Mouse (Mus musculus) lung, postnatal 4 days (tissue): ENCODE measurements around the gene Adgrv1.
A peak's percentile ranks its signal among the peaks of the same experiment; 100 is the strongest.

ENCODE experiments used
- DNase-seq, 2 experiments: peaks; one replicate each; pipeline ENCODE4 v3.0.0; 2021

The Adgrv1 gene

DNA sequence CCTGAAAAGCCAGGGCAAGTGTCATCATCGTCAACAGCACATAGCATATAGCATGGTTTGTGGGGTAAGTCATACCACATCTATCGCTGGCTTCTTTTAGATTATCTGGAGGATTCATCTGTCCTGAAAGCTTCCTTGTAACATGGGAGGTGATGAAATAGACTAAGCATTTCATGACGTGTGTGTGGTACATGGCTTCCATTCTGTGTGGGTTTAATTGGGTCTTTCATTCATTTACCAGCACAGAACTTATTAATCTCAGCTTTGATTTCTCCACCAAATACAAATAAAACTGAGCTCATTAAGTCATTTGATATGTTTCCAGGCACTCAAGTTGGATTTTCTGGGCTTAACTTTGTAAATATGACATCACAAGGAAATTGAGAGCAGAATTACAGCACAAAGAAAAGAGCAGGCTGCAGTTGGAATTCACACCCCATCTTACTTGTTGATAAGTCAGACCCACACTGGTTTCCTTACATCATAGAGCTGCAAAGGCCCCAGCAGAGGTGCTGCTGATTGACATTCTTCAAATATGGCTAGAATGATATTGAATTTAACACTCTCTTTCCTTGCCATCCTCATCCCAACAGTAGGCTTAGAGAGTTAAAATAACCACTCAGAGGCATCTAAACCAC lies 396.1 kb downstream of the Adgrv1 start:
- DNase-seq = no peak

DNA sequence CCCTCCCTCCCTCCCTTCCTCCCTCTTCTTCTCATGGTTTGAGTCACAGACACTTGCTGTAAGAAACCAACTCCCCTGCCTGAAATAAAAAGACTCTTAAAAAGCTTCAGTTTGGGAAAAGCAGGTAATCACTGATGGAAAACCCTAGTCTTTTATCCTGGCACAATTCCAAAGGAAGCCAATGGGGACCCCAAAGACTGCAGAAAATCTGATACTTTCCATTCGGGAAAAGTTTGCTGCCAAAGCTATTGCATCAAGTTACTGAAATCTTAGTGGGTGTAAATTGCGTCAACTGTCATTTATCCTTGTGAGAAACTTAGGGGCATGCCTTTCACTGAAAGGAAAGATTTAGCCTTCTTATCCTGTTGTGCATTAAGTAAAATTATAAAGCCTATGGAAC lies 398.9 kb downstream of the Adgrv1 start:
- no peak for DNase-seq

DNA sequence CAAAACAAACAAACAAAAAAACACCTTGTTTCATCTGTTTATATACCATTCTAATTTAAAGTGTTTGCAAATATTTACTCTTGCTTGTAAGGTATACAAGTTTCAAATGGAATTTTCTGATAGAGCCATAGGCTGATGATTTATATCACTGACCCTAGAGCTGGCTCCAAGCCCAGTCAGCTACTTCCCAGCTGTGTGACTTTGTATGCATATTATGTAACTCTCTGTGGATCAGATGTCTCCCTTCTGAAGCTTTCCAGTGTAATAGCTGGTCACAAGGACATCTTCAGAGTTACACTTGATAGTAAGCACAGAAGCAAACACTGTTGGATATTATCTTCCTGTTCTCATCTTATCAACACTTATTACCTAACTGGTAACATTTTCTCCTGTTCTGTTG lies 400.1 kb downstream of the Adgrv1 start:
- DNase-seq = peak; percentile 52

DNA sequence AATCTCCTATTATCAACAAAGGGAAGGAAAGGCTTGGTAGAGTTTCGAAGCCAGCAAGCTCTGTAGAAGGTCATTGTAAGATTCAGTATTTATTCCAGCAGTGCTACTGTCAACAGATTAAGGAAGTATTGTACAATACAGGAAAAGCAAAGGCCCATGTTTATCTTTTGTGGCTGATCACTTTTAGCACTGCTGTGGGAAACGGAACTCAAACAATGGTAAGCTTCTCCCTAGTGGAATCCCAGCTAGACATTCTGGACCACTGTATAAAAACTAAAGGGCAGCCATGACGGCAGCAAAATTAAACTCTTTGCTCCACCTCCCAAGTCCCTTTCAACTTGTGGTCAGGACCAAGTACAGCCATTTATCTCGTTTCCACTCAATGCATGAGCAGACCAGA lies 402.8 kb downstream of the Adgrv1 start:
- DNase-seq = peak; percentile 34 to 42

DNA sequence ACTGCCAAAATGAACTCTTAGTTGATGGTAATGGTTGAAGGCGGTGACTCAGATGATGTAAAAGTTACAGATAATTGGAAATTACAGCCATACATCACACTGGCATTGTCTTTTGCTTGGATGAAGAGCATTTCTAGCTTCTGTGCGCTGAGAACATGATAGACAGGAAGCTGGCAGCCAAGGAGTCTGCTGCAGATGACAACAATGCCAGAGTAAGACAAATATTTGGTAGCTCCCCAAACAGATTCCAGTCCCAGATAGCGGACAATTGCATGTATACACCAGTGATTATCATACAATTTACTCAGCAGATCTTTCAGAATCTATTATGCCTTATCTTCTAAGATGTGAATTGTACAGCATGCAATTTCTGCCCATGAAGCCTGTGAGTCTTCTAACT lies 409.2 kb downstream of the Adgrv1 start:
- peak; percentile 39 to 43 for DNase-seq

DNA sequence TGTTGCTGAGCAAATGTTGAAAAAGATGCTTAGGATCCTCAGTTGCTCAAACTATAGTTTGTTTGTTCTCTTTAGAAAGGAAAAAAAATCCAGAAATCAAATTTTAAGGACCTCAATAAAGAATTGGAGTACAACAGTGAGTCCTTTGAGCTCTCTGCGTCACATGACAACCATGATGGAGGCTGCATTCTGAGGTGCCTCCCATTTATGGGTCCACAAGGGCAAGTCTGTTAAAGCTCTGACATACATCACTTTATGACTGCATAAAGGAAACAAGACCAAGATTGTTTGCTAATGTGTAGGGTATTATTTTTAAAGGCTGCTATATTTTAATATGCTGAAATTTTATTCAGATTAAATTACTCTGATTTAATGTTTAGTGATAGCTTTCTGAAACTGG lies 410.6 kb downstream of the Adgrv1 start:
- no peak for DNase-seq

DNA sequence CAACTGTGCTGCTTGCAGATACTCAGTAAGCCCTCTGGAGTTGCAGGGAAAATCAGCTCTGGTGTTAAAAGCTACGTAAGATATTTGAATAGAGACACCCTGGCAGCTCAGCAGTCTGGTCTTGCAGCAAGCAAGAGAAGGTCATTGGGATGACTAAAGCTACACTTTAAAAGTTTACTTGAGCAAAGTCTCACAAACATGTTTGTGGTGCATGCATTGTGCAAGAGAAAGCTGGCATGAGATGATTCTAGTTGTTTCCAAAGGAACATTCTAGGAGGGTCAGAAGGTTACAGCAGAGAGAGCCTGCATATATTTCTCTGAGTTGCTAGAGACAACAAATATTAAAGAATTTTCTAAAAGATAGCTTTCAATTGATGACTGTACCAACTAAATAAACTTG lies 421.5 kb downstream of the Adgrv1 start:
- DNase-seq = no peak

DNA sequence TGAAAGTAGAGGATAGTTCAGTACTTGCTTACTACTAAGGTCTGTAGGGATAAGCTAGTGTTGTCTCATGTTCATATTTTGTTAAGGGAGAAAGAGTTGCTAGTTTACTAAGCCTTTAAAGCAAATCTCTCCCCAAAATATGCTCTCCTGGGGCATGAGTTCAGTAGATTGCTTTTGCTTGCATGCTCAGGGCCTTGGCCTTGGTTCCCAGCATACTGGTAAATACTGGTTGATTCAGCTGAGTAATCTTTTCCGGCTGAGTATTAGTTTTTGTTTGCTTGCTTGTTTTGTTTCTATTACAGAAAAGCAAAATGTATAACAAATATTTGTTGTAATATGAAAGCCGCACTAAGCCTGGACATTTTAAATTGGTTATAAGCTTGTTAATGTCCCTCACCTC lies 422.4 kb downstream of the Adgrv1 start:
- DNase-seq = no peak

DNA sequence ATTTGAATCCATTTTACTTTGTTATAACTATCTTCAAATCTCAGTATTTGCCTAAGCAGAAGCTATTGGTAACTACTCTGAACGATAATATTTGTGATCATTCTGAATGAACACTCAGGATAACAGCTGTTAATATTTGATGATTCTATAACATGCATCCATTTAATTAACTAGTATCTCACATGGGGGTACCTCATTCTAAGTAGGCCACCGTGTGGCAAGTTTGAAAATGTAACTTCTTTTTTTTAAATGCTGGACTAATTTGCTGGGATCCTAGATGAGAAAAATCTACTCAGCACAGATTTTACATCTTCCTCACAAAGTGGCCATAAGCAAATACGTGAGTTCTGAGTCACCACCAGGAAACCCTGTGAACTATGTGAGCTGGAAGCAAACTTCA lies 423.1 kb downstream of the Adgrv1 start:
- no peak for DNase-seq

DNA sequence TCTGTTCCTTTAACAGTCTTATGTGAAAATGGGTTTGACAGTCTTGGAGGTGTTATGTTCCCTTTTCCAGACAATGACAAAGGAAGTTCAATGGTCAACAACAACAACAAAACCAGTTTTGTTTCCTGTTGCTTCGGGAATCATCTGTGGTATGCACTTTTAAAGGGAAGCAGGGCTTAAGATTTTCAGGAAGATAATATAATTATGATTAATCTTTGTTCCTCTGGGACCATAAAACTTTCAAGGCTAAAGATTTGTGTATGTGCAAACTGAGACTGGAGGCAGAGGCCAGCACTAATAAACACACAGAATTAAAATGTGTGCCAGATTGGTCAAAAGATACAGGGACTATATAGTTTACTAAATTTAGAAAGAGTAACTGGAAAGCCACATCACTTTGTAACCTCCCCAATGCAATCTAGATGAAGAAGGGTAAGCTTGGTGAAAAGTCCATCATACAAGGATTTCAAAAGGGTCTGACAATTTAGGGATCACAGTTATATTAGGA lies 424.8 kb downstream of the Adgrv1 start:
- no peak for DNase-seq

DNA sequence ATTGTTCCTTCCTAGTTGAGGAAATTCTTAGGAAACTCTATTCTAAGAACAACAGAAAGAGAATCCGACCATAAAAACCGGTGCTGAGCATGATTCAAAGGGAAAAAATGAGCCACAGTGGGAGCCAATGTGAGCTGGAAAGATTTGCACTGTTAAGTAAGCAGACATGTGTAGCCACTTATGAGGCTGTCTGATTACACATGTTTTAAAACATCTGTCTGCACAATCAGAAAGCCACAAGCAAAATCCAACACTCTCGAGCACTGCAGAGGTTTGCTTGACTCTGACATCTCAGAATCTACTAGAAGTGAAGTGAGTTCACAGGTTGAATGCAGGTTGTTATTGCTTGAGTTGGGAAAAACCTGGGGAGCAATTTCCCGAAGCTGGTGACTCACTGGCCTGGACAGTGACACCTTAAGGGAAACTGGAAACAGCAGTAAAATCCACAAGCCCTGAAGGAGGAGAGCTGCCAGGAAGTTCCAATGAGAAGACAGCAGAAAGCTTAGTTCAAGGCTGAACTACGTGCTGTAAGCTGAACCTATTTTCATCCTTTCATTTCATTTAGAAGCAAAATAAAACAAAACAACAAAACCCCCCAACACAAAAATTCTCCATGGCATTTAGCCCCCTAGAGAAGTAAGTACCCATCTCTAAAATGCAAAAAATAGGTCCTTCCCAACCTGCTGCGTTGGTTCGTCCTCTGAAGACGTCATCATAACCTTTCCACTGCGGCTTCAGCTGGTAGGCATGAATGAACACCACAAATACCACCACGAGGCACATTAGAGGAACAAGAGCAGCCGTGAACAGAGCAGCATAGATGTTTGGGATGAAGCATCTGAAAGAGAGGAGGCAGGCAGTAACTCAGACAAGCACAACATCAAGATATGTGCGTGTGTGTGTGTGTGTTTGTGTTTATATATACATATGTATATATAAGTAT lies 450.7 kb downstream of the Adgrv1 start:
- DNase-seq = no peak

DNA sequence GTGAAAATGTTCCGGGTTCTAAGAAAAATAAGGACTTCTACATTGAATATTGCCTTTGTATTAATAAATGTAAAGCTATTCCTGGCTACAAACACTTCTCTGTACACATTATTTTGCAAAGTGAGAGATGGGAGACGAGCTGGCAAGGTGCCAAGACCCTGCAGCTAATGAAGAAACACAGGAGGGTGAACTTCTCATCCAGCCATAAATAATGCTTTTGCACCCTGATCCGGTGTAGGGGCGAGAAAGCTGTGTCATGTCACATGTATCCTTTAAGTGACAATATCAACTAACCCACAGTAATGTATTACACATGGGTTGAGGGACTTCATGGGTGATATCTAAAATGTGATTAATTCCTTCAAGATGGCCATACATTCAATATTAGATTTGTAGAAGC lies 451.5 kb downstream of the Adgrv1 start:
- DNase-seq = no peak

DNA sequence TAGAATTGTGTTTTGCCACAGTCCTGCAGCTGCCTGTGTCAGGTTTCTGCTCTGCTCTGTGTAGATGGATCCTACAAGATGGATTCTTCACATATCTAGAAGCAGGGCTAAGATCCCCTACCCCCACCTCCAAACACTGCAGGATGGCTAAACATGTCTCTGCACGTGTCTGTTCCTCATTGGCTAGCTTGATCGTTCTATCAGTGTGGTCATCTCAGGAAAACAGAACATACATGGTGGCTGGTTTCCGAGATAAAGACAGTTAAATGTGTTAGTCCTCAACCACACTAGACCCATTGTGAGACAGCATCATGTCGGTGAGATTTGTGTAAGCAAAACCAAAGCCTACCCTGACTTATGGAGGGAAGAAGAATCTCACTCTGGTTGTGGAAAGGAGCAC lies 456.1 kb downstream of the Adgrv1 start:
- no peak for DNase-seq

DNA sequence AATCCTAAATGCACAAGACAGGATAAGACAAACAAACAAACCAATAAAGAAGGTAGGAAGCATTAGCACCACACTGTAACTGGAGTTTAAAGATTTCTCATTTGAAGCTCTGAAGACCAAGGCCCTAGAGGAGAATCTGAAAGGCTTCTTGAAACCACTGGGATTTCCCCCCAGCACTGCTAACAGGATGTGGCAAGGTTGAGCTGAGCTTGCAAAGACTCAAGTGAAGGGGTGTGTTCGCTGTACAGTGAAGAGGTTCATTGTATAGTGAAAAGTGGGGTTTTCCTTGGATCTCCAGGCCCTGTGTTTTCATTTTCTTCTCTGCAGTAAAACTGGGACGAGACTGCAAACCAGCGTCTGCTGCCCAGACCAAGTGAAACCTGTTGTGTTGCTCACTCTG lies 456.9 kb downstream of the Adgrv1 start:
- no peak for DNase-seq

DNA sequence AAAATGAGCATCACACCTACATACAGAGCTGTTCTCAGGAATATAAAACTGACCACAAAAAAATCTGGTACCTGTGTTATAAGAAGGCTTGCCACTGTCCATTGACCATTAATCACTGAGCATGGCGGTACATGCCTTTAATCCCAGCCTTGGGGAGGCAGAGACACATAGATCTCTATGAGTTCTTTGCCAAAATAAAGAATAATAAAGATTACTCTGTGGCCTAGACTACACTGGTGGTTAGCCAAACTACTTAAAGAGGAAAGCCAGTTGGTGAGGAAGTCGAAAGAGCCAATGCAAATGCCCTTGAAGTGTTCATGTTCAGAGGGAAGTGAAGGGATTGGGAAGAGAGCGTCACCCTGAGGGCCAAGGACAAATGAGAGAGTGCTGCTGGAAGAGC lies 461.8 kb downstream of the Adgrv1 start:
- no peak for DNase-seq

DNA sequence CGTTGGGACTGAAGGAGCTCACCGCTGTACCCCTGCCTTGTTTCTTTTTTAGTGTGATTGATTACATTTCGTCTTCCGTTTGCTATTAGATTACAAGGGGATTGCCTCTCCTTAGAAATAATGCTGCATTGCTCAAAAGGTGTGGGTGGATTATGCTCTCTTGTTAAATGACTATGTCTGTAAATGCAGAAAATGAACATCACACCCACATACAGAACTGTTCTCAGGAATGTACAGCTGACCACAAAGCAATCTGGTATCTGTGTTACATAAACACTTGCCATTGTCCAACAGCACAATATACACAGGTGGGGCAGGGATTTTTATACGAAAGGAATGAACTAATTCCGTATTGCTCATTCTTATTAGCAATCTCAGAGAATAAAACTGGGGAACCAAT lies 465.5 kb downstream of the Adgrv1 start:
- no peak for DNase-seq

DNA sequence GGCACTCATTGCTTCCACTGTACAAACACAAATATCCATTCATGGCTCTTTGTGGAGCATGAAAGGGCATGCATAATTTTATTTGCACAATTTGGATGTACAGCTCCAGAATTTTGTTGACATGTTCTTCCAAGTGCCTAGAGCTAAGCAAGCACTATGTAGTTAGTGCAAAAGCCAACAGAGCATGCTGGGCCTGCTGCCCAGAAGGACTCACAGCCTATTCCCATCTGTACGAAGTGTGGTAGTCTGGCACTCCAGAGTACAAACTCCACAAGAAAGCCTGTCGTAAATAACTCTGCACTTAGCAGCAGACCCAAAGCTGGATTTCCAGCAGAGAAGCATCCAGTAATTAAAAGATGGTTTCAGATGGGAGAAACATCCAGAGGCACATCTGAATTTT lies 473.1 kb downstream of the Adgrv1 start:
- DNase-seq = peak; percentile 12 to 61

DNA sequence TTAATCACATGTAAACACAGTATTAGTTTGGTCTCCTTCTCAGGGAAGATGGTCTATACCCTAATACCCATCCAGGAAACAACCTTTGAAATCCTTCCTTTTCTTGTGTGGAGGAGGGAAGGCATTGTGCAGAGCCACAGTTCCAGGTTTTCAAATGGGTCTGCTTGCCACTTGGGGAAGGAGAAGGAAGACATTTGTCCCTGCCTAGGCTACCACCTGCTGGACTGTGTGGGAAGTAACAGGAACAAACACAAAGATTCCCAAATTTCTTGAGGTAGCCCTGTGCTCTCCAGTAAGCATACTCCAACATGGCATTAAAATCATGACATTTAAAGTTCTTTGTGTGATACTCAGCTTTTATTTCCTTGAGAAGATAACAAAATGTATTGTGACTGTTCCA lies 477.6 kb downstream of the Adgrv1 start:
- peak; percentile 48 to 72 for DNase-seq

DNA sequence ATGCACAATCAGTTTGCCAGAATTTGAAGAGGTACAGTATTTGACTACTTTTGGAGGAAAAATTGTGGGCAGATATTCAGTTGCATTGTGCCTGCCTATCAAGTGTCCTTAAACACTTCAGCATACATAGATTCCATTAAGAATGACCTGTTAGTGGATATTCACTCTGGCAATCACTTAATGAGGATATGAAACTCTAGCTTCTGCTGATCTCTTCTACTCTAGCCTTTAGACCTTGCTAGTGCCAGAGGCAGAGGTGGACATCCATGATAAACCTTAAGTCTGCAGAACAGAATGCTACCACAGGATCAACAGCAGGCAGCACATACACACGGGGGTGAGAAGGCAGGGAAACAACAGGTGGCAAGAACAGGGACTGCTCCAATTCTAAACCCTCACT lies 488.5 kb downstream of the Adgrv1 start:
- DNase-seq = no peak

DNA sequence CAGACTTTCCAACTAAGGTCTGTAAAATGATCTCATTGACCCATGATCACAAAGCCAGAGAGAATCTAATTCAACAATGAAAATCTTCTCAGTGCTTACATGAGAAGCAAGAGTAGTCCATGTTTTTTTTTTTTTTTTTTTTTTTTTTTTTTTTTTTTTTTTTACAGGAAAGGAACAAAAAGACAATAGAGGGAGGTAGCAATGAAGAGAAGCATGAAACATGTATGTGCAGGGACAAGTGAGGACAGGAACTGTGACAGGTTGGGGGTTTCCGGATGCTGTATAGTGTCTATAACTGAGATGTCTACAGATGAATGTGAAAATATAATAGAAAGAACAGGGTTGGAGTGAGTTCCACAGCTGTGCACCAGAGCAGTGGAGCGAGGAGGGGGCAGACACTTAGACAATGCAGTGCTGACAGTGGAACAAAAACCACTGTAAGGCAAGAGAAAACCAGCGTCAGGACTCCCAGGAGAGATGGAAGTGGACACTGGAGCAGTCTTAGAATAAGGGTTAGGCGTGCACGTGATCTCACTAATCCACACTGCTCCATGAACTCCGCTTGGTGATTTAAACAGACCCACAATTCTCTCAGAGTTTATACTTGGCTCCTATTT lies 490.6 kb downstream of the Adgrv1 start:
- no peak for DNase-seq

DNA sequence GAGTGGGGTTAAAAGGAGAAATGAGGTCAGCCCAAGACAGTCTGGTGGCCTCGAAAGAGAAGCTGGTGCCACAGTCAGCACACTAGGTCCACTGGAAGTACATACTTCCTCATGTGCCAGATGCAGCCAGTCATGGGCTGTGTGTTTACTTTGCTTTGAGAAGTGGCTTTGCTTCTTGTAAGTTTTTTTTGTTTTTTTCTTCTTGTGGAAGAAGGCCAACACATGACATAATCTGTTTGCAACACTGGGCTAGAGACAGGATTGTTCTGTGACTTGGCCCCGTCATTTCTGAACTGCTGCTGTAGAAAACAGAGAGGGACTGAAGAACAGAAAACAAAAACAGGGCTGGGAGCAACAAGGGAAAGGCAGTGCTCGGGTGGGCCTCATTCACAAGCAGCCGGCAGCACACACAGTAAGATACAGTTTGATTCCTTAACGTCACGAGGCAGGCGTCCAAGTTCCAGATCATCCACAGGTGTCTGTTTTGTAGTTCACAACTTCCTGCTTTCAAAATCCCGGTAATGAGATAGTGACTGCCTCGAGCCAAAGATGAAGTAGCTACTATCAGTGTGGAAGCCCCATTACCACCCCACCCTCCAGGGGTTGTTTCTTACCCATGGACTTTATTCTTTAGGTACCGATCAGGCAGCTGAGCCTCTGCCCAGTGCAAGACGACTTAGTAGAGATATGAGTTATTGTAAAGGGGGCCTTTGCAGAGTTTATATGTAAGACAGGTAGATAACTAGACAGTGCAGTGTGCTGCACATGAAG lies 496.1 kb downstream of the Adgrv1 start:
- peak; percentile 69 to 83 for DNase-seq

DNA sequence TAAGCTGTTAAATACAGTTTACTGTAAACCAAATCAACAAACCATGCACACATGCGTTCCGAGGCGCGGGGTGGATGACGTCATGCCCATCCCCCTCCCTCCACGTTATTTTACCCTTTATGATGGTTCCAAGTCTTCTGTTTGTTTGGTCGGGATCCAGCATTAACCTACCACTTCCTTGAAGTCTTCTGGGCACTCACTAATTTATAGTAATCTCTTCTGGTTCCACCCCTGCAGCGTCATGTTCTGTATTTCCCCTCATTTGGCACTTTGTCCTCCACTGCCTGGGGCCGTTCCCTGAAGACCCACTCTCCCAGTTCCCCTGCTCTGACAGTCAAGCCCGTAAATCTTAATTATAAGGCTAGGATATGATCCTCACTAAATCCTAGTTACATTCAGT lies 497.0 kb downstream of the Adgrv1 start:
- DNase-seq = peak; percentile 52 to 56

DNA sequence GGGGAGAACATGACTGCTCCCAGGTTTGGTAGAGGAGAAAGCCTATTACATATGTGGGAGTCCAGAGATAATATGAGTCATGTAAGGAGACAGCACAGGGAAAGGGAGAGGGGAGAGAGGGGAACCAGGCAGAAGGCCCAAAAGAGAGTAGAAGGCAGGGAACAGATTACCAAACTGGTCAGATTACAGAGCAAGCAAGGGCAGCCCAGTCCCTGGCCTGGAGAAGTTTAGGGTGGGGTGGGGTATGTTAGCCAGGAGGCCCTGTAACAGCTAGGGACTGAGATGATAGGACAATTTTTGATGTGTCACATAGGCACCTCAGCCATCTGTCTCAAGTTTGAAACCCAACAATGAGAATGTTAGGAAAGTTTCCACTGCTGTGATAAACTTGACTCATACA lies 498.5 kb downstream of the Adgrv1 start:
- no peak for DNase-seq
